Mouse (Mus musculus) monocyte, adult 5-6 weeks (primary cell): Measurements from ENCODE around the gene Sema3c. TPM values are rescaled to one million over a fixed set of nuclear protein-coding genes. Genes with fewer than 3 reads are reported as not detected.

Experiments
- ATAC-seq: fragments of 153-309, 156-312 bp; replicated peaks from 2 replicates; pipeline ENCODE4 v1.8.0; 2017; ENCODE audit warnings: mild to moderate bottlenecking; ENCODE audit not compliant: low TSS enrichment, insufficient number of reproducible peaks, severe bottlenecking, poor library complexity, low FRiP score
- total RNA-seq: library from RNA; stranded (forward); fragments of 200-1000, 200-491, 200-594 nt; gene quantifications from 3 replicates; pipeline ENCODE4 v1.2.3, GENCODE M21; 2017

Sema3c gene
- total RNA-seq, 1 experiment from 2014 or later: not detected

GRCm38 (mm10) chr5:17629599-17629998 lies 55.5 kb downstream of the Sema3c start:
- no peak for ATAC-seq

- ATAC-seq: no peak
These were observed 65.4 kb downstream of the Sema3c start for GRCm38 (mm10) chr5:17639519-17639918.

DNA sequence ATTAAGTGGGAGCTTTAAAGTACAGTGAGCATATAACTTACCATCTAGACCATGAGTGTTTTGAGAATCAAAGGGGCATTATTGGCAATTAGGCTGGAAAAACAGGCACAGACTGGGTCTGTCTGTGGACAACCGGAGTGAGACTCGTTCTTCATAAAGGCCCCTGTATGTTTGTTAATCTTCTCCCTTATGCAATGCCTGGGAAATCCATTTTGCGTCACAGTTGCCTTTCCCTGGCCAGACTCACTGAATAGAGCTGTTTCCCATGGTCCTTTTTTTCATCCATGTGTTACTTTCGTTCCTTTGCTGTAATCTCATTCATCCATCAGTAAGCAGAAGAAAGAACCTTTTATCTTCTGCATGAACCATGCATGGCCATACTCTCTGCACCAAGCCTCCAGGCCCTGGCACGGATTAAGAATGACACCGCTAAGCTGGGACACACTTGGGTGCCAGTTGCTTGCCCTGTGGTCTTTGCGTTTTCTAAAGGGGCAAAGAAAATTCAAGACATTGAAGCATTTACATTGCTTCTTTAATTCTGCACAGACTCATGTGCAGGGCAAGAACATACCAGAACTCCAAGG lies 73.7 kb downstream of the Sema3c start:
- ATAC-seq: no peak

- no peak for ATAC-seq
These were observed 74.9 kb downstream of the Sema3c start for GRCm38 (mm10) chr5:17648865-17649542.

DNA sequence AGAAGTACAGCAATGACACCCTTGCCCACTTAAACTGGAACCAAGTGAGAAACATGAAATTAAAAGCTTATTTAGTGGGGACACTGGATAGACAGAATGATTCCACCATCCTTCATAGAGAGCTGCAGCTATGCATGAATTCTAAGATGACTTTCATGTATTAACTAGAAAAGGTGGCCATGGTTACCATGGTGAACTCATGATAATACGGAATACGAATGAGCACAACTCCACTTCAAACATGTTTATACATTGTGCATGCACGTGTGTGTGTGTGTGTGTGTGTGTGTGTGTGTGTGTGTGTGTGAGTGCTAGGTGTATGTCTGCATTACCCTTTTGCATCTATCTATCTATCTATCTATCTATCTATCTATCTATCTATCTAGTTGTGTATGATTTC lies 87.1 kb downstream of the Sema3c start:
- ATAC-seq: no peak

DNA sequence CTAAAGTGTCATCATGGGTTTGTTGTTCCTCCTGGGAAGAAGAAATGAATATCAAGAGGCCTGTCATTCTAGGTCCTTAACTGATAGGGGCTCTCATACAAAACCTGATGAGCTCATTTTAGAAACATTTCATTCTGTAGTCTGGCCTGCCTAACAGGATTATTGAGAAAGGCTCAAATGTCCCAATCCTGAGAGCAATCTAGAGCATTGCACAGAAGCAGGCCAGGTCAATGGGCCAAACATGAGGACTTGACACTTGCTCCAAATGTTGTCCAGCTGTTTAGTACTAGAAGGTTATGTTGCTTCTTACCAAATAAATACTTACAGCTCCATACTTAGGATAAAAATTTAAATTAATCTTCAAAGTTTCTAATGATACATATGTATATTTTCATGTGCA lies 97.3 kb downstream of the Sema3c start:
- no peak for ATAC-seq

DNA sequence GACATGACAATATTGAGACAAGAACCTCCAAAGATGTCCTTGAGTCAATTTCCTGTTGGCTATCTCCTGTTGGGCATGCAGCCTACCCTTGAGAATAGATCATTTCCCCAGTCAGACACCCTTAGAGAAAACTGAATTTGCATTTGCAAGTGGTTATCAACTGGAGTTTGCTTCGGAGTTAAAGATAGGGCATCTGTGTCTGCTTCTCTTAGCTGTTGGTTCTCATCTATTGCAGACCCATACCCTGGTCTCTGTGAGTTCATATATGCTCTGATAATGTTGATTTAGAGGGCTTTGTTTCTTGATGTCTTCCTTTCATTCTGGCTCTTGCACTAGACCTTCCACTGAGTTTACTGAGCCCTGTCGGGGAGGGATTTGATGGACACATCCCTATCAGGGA lies 106.8 kb downstream of the Sema3c start:
- no peak for ATAC-seq

GRCm38 (mm10) chr5:17689121-17689520 lies 115.0 kb downstream of the Sema3c start:
- ATAC-seq: no peak

GRCm38 (mm10) chr5:17689604-17690003 lies 115.5 kb downstream of the Sema3c start:
- no peak for ATAC-seq

DNA sequence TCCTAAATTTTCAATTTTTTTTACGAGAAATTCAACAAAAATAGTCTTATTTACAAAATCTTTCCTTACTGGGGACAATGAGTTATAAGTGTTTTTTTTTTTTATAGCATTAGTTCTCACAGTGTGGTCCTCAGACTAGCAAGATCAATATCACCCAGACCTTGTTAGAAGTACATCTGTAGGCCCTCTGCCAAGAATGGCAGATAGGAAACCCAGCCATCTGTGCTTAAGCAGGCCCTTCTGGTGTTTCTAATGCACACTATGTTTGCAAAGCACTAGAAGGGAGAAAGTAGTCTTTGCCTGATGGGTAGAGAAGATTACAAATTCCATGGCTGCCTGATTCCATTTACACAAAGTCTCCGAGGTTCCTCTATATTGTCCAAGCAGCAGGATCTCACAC lies 121.3 kb downstream of the Sema3c start:
- no peak for ATAC-seq

DNA sequence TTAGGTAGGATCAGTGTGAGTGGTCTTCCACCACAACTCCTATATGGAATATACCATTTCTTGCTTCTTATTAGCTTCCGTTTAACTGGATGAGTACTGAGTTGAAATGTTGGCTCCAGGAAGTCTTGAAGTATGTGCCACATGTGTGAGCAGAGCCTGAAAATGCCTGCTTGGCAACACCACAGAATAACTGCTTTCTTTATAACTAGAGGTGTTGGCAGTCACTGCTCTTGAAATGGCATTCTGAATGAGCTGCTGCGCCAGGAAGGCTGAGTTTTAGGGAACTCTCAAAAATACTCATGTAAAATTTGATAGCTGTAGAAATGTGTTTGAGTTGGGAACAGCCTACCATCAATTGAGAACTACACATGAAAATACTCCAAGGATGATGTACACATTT lies 124.8 kb downstream of the Sema3c start:
- ATAC-seq: no peak

DNA sequence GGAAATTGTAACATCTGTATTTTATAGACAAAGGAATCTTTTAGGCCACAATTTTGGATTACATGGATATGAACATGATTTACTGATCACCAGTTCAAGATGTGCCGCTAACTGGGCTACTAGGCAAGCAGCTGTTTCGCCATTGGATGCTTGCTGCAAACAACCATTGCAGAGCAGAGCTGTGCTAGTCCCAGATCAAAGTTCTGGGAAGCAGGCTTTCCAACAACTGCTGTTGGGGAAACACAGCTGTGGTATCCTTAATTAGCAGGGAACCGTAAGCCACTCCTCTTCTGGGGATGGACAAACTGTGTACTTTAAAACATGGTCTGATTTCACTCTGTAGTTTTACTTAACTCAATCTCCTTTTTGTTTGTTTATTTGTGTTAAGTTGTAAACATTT lies 130.1 kb downstream of the Sema3c start:
- ATAC-seq: no peak

DNA sequence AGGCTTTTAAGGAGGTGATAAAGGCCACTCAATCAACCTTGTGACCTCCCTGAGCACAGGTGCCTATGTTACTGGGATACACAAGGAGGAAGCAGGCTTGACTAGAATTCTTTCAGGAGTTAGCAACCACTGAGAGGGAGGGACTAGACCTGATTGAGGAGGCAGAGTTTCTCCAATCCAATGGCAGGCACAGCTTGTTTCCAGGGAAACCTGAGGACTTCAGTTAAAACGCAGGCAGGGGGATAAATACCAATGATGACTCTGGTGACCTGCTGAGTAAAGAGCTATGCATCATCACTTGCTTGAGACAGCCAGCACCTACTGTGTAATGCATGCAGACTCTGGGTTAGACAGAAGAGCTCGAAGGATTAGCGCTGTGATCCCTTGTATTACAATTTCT lies 133.0 kb downstream of the Sema3c start:
- ATAC-seq: no peak

GRCm38 (mm10) chr5:17712374-17712773 lies 138.3 kb downstream of the Sema3c start:
- ATAC-seq: no peak

DNA sequence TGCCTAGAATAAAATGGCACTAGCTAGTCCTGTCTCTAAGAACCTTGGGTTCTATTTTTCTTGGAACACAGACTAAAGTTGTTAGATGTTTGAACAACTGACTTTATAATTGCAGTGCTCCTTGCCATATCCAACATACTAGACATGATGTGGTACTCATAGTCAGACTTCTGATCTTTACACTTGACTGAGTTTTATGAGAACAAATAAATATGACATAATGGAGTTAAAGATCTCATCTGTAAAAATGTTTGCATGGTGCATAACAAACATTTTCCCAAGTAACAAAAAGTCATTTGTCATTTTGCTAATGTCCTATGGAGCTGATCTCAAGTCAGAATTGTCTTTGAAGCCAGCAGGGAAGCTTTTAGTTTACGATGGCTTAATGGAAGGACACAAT lies 141.1 kb downstream of the Sema3c start:
- ATAC-seq: no peak

DNA sequence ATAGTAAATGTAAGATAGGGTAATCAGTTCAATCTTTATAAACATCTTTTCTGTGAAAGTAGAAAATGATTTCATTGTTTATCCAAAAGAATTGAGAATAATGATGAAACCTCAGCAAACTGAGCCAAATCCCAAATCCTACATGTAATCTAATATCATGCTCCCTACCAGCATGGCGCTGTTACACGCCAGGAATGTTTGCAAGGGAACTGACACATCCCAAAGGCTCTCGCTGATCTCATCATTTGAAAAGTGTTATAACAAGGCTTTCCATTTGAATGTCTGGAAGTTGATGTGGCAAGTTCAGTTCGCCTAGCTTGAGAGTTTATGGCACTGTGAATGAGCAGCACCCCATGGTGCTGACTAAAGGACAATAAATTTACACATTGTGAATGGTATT lies 145.9 kb downstream of the Sema3c start:
- ATAC-seq: no peak

DNA sequence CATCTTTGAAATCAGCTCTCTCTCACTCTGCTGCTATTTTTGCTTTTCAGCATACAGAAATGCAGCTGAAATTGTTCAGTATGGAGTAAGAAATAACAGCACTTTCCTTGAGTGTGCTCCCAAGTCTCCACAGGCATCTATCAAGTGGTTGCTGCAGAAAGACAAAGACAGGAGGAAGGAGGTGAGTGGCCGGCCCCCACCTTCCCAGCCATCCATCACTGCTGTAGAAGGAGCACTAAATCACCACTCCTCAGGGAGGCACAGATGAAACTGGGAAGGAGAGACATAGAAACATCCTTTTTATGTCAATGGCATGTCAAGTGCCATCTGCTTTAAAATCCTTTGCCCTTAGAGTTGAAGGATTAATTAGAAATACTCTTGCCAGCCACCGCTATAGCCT lies 149.9 kb downstream of the Sema3c start:
- ATAC-seq: no peak

DNA sequence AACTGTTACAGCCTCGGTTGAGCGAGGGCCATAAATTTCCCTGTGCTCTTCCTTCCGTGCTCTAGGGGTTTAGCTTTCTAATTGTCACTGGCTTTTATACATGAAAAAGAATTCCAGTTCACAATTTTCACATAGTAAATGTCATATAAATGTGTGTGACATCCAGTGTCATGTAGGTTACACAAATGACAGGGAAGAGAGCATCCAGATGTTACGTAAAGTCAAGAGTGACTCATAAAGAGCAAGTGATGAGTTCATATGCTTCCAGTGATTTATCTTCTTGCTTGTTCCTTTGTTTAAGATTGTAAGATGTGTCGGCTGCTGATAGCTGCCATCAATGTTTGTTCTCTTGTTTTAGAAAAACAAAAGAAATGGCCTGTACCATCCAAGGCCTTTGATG lies 154.0 kb downstream of the Sema3c start:
- no peak for ATAC-seq

GRCm38 (mm10) chr5:17739805-17740204 lies 165.7 kb downstream of the Sema3c start:
- ATAC-seq: no peak

- no peak for ATAC-seq
These were observed 172.4 kb downstream of the Sema3c start for GRCm38 (mm10) chr5:17746520-17746919.

DNA sequence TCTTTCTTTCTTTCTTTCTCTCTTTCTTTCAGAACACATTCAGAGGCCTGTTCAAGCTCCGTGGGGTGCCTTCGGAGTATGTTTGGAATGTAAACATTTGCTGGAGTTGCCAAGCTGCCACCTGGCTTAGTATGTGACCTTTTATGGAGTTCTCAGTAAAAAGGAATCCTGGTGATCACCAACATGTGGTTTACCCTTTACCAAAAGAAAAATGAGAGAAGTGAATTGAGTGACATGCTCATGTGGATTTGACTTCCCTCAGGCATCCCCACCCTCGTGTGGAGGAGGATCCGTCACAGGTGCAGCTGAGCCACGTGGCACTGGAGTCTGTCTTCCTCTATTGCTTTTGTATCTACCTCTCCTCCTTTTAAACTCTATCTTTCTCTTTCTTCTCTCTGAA lies 173.1 kb downstream of the Sema3c start:
- ATAC-seq: no peak
